Mouse (Mus musculus): ENCODE results near the gene Prdm16. TPM values are rescaled to one million over a fixed set of nuclear protein-coding genes. Genes with fewer than 3 reads are reported as not detected.

The Prdm16 gene
- total RNA-seq, 2 experiments from 2014 or later: 2.2 to 3.0 TPM

- no peak overlapping the region for H3K27ac ChIP-seq
- H3K4me3 ChIP-seq: no peak overlapping the region
- DNase-seq: no peak
- no peak for TF ChIP-seq CTCF (IDR thresholded peaks at IDR 0.05)
- intact Hi-C loops (cut with DNase I): no loop called here
Observed at GRCm38 (mm10) chr4:154660025-154660424, 23.4 kb upstream of the Prdm16 start.

DNA sequence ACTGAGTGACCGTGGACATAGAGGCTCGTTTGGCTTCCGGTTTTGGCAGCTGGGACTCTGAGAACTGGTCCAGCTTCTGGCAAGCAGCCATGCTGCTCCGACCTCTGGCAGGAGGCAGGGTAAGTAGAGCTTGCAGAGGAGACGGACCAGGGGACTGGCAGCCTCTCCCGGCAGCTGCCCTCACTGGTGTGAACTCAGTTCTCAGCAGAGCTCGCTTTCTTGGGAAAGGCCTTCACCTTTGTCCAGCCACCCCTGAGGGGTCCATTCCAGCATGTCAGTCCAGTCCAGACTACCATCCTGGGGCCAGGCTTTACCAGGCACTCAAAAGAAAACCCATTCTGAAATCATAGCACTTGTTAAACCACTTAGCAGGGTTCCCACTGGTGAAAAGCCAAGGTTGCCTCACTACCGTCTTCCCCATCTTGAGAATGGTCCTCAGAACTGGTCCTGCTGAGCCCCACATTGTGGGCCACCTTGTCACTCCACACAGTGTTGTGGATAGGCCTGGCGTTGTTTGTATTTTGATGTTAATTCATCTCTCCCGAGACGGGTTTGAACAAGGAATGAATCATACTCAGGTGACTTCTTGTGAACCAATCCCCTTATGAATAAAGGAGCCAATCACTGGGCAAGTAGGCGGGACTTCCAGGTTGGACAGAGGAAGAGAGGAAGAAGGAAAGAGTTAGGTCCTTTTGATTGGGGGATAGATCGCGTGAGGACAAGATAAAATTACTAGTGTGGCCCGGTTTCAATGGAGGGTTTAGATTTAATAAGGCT, 18.6 kb upstream of the Prdm16 start:
- Histone ChIP-seq H3K4me3 (no peak overlapping the region), H3K27ac (no peak overlapping the region)
- intact Hi-C loops (cut with DNase I): no loop called here
- peak; percentile 80 for DNase-seq
- TF ChIP-seq CTCF (IDR thresholded peaks at IDR 0.05): no peak

DNA sequence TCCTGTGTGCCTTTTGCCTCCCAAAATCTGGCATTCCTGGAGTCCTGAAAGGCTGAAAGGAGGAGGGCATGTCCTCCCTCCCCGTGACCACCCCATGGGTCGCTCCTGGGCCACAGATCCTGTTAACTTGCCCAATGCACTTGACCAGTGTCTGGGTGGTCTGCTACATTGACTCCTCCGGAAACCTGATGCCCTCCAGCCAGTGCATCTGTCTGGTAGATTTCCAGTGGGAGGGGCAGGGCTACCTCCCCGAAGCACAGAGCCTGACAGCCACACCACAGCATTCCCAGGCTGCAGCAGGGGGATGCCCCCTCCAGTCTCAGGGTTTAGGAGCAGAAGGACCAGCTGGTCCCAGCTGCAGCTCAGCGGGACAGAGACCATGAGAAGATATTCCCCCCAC, 15.8 kb upstream of the Prdm16 start:
- intact Hi-C loops (cut with DNase I): no loop called here
- no peak for TF ChIP-seq CTCF (IDR thresholded peaks at IDR 0.05)
- DNase-seq: peak; percentile 10
- H3K4me3 ChIP-seq: no peak overlapping the region
- H3K27ac ChIP-seq: no peak overlapping the region

GRCm38 (mm10) chr4:154649083-154649747, 12.5 kb upstream of the Prdm16 start:
- no peak for TF ChIP-seq CTCF (IDR thresholded peaks at IDR 0.05)
- peak; percentile 83 for DNase-seq
- intact Hi-C loops (cut with DNase I): no loop called here
- H3K27ac ChIP-seq: no peak overlapping the region
- H3K4me3 ChIP-seq: no peak overlapping the region

GRCm38 (mm10) chr4:154642496-154642895, 5.8 kb upstream of the Prdm16 start:
- intact Hi-C loops (cut with DNase I): no loop called here
- no peak overlapping the region for H3K27ac ChIP-seq
- H3K4me3 ChIP-seq: no peak overlapping the region
- DNase-seq: no peak
- TF ChIP-seq CTCF (IDR thresholded peaks at IDR 0.05): no peak

GRCm38 (mm10) chr4:154641296-154642110, 4.8 kb upstream of the Prdm16 start:
- intact Hi-C loops (cut with DNase I): no loop called here
- Histone ChIP-seq H3K4me3 (no peak overlapping the region), H3K27ac (no peak overlapping the region)
- no peak for TF ChIP-seq CTCF (IDR thresholded peaks at IDR 0.05)
- no peak for DNase-seq

GRCm38 (mm10) chr4:154640443-154641295, 4.0 kb upstream of the Prdm16 start:
- Histone ChIP-seq H3K4me3 (no peak overlapping the region), H3K27ac (no peak overlapping the region)
- no peak for DNase-seq
- no peak for TF ChIP-seq CTCF (IDR thresholded peaks at IDR 0.05)
- intact Hi-C loops (cut with DNase I): no loop called here

DNA sequence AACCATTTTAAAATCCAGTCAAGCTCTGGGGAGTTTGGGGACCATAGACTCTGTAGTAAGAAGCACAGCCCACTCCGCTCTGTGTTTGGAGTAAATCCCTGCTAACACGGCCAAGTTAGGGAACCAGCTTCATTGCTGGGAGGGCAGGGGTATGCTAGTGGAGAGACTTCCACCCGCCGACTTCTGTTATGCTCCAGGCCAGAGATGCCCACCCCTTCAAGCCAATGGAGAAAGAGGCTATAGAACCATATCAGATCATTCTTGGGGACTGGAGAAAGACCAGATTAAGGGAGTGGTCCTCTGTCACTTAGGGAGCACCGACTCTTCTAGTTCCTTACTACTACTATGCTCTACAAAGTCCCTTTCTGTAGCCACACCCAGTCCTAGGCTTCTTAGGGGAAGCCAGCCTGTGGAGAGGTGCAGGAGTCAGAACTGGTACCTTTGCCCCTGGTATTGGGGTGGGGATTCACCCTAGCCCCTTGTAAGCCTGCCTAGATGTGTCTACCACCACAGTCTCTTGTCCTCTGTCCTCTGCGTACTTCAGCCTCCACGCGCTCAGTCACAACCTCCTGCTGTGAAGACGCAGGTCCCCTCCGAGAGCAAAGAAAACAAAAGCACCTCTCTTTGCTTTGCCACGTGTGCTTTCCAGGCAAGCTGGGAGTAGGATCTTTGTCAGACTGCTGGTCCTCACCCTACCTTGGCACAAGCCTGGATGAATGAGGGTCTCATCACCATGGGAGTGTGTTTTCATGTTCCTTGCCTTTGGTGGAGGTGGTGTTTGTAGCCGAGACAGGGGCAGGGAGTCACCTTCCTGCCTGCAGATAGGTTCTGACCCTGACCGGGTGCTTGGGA, 3.1 kb upstream of the Prdm16 start:
- no peak overlapping the region for H3K27ac ChIP-seq
- intact Hi-C loops (cut with DNase I): no loop called here
- DNase-seq: no peak
- no peak for TF ChIP-seq CTCF (IDR thresholded peaks at IDR 0.05)
- H3K4me3 ChIP-seq: peak overlapping the region; percentile 9

DNA sequence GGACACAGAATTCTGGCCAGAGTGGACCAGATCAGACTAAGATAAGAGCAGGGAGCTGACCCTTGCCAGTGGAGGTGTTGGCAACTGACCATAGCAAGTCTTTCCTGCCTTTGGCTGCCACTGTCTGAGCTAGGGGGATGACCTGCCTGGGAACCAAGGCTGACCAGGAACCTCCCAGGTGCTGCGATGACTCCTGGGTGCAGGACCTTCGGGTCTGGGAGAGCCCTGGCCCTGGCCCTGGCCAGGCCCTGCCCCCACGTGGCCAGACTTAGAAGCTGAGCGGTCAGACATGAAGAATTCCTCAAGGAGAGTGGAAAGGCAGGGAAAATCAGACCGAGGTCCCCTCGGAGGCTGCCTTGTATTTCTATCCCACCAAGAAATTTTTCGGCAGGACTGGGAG, 2.5 kb upstream of the Prdm16 start:
- TF ChIP-seq CTCF (IDR thresholded peaks at IDR 0.05): peak; percentile 44
- intact Hi-C loops (cut with DNase I): no loop called here
- peak; percentile 48 for DNase-seq
- Histone ChIP-seq H3K4me3 (peak overlapping the region; percentile 17), H3K27ac (no peak overlapping the region)

GRCm38 (mm10) chr4:154638320-154638886, 1.7 kb upstream of the Prdm16 start:
- peak overlapping the region; percentile 74 for H3K27ac ChIP-seq
- intact Hi-C loops (cut with DNase I): no loop called here
- TF ChIP-seq CTCF (IDR thresholded peaks at IDR 0.05): no peak
- no peak for DNase-seq
- peak overlapping the region; percentile 81 for H3K4me3 ChIP-seq

Measured in gastrocnemius, adult 2 months (tissue).